Mouse (Mus musculus) hindbrain, embryonic 11.5 days (tissue): Measurements from ENCODE around the gene Lrr1. TPM values are rescaled to one million over a fixed set of nuclear protein-coding genes. Genes with fewer than 3 reads are reported as not detected.
A peak's percentile ranks its signal among the peaks of the same experiment; 100 is the strongest.

Experiments used
- ATAC-seq: fragments of 200-750 bp; cut with Nextera tagmentation; 2 replicates; pipeline ENCODE4 v1.8.0; 2017; ENCODE audit warnings: mild to moderate bottlenecking, moderate TSS enrichment, moderate library complexity; ENCODE audit not compliant: low FRiP score
- DNase-seq: peaks from one replicate; pipeline ENCODE4 v3.0.0-alpha.2; 2015; ENCODE audit warnings: low spot score
- H3K27ac ChIP-seq: fragments of 300-500 bp; sonication (generic); 2 replicates; pipeline ENCODE4 v1.5.1; 2014; ENCODE audit warnings: mild to moderate bottlenecking, low read depth, low read length
- H3K27me3 ChIP-seq: fragments of 300-500 bp; sonication (generic); 2 replicates; pipeline ENCODE4 v1.6.1; 2014; ENCODE audit warnings: mild to moderate bottlenecking, low read length, moderate library complexity, mixed read lengths; ENCODE audit not compliant: control insufficient read depth, insufficient read depth
- H3K36me3 ChIP-seq: fragments of 300-500 bp; sonication (generic); 2 replicates; pipeline ENCODE4 v1.6.1; 2014; ENCODE audit warnings: mild to moderate bottlenecking, low read length, moderate library complexity, mixed read lengths; ENCODE audit not compliant: control insufficient read depth, insufficient read depth
- H3K4me1 ChIP-seq: fragments of 300-500 bp; sonication (generic); replicated peaks from 2 replicates; pipeline ENCODE4 v1.6.1; 2014; ENCODE audit warnings: low read length, mixed read lengths; ENCODE audit not compliant: control insufficient read depth, insufficient read depth
- H3K4me2 ChIP-seq: fragments of 300-500 bp; sonication (generic); replicated peaks from 2 replicates; pipeline ENCODE4 v1.6.1; 2014; ENCODE audit warnings: mild to moderate bottlenecking, low read depth, low read length
- H3K4me3 ChIP-seq: fragments of 300-500 bp; sonication (generic); 2 replicates; pipeline ENCODE4 v1.5.1; 2014; ENCODE audit warnings: low read depth, low read length
- H3K9ac ChIP-seq: fragments of 300-500 bp; sonication (generic); 2 replicates; pipeline ENCODE4 v1.6.1; 2014; ENCODE audit warnings: low read depth, low read length
- H3K9me3 ChIP-seq: fragments of 300-500 bp; sonication (generic); 2 replicates; pipeline ENCODE4 v1.6.1; 2016; ENCODE audit warnings: low read length; ENCODE audit not compliant: control insufficient read depth
- WGBS: fragments of 180-500 bp; shearing (Covaris S2); extraction: QIAGEN DNeasy Blood & Tissue Kit; methylation state at CpG from one replicate; pipeline ENCODE4 v1.1.7; 2014; 5-methylcytosine and 5-hydroxymethylcytosine counted together
- polyA plus RNA-seq: library from polyadenylated mRNA; unstranded; fragments of >200 nt; fragmentation: Nextera tagmentation; extraction: Ambion mirVana; gene quantifications from 2 replicates; pipeline ENCODE4 v1.2.1, GENCODE M21; 2014

The Lrr1 gene
- polyA plus RNA-seq, 1 experiment from 2014 or later = 23.6 TPM

DNA sequence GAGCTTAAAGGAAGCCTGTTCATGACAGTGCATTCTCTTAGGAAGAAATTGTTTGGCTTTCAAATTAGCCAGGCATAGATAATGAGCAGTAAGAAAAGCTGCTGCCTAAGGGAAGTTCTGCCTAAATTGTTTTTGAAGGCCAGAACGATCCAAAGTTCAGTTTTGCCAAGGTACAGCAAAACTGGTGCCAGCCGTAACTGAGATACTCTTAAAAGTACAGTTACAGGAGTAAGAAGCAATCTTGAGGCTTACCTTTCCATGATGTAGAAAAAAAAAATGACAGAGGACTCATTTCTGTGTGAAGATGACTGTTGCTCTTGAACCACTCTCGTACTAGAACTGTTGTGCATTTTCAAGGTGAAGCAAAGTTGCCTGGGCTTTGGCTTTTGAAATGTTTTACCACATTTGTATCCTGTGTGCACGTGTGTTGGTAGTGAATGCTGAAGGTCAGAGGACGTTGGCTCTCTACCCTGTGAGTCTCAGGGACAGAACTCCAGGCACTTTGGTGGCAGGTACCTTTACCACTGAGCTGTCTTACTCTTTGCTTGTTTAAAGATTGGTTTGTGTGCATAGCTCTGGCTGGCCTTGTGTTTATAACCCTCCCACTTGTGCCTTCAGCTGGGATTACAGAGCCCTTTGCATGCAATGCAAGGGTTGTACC lies 18.3 kb downstream of the Lrr1 start:
- ATAC-seq (no peak), DNase-seq (no peak)
- Histone ChIP-seq H3K4me2 (no peak overlapping the region), H3K27me3 (no peaks in the 10 kb centered on the region), H3K9ac (no peak overlapping the region), H3K4me1 (no peaks in the 10 kb centered on the region), H3K4me3 (no peak overlapping the region), H3K9me3 (no peaks in the 10 kb centered on the region), H3K27ac (no peak overlapping the region), H3K36me3 (peaks cover 2% of the 10 kb centered on the region; the same call in 1 of the 2 replicates)
- WGBS = 76% methylated on average over 5 of the region's 5 CpGs

DNA sequence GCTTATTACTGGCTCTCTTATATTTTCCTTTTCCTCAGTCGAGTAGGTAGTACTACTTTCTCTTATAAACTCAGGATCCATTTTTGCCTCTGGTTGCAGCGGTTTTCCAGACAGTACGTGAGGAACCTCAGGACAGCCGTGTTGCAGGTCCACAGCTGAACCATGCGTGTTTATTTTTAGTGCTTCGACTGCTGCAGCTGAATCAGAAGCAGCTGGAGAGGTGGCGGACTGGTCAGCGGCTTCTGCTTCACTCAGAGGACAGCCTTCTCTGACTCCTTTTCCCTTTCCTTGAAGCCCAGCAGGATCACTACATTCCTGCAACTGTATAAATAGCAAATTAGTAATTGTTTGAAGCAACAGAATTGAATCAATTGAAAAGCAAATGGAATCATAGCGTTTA lies 21.5 kb downstream of the Lrr1 start:
- WGBS = 90% methylated on average over 9 of the region's 9 CpGs
- H3K9ac ChIP-seq = no peak overlapping the region
- no peak overlapping the region for H3K4me3 ChIP-seq
- ATAC-seq (no peak), DNase-seq (no peak)
- H3K4me2 ChIP-seq = no peak overlapping the region
- no peaks in the 10 kb centered on the region for H3K9me3 ChIP-seq
- no peak overlapping the region for H3K27ac ChIP-seq
- no peaks in the 10 kb centered on the region for H3K4me1 ChIP-seq
- H3K36me3 ChIP-seq = peaks cover 4% of the 10 kb centered on the region; the same call in 1 of the 2 replicates
- no peaks in the 10 kb centered on the region for H3K27me3 ChIP-seq

DNA sequence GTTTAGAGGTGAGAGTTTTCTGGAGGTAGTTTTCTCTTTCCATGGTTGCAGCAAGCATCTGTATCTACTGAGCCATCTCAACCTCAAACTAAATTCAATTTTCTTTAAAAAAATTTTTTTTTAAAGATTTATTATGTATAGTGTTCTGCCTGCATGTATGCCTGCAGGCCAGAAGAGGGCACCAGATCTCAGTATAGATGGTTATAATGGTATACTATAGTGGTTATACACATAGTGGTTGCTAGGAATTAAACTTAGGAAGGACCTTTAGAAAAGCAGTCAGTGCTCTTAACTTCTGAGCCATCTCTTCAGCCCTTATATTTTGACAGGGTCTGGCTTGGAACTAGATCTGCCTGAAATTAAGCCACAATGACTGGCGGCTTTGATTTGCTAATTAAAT lies 21.9 kb downstream of the Lrr1 start:
- WGBS = 97% methylated on average over 1 of the region's 1 CpGs
- no peak overlapping the region for H3K4me3 ChIP-seq
- DNase-seq = no peak
- H3K27me3 ChIP-seq = no peaks in the 10 kb centered on the region
- H3K4me1 ChIP-seq = no peaks in the 10 kb centered on the region
- no peak overlapping the region for H3K27ac ChIP-seq
- H3K9ac ChIP-seq = no peak overlapping the region
- peaks cover 4% of the 10 kb centered on the region; the same call in 1 of the 2 replicates for H3K36me3 ChIP-seq
- no peaks in the 10 kb centered on the region for H3K9me3 ChIP-seq
- H3K4me2 ChIP-seq = no peak overlapping the region
- no peak for ATAC-seq

DNA sequence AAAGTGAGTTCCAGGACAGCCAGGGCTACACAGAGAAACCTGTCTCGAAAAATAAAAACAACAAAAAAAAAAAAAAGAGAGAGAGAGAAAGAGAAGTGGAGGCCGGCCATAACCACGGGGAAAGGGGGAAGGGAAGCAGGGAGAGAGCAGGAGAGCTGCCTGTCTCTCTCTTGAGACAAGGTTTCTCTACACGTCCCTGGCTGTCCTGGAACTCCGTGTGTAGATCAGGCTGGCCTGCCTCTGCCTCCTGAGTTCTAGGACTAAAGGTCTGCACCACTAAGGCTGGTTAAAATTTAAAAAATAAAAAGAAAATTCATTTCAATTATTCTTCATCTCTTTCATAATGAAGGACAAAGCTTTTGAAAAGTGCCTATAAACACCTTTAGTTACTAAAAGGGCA lies 22.8 kb downstream of the Lrr1 start:
- no peak overlapping the region for H3K27ac ChIP-seq
- no peak overlapping the region for H3K4me2 ChIP-seq
- WGBS = 94% methylated on average over 5 of the region's 5 CpGs
- no peaks in the 10 kb centered on the region for H3K9me3 ChIP-seq
- no peaks in the 10 kb centered on the region for H3K27me3 ChIP-seq
- ATAC-seq = no peak
- DNase-seq = no peak
- H3K36me3 ChIP-seq = peaks cover 4% of the 10 kb centered on the region; the same call in 1 of the 2 replicates
- no peak overlapping the region for H3K4me3 ChIP-seq
- H3K9ac ChIP-seq = no peak overlapping the region
- 0 out of 2 replicates have a peak, but pooled peaks cover 2% of the 10 kb centered on the region for H3K4me1 ChIP-seq

DNA sequence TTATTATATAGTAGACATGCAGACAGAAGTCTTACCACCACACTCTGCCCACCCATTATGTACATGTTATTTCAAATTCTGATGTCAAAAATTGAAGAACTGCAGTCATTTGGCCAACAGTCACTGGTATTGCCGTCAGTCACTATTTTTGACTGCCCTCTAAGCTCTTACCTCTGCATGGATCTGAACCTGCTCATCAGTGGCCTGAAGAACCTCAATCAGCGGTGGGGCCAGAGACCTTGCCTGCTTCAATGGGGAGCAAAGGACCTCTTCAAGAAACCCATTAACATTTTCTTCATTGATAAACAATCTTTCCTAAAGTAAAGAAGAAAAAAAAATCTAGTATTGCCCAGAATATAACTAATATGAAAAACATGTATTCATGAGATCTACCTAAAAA lies 24.0 kb downstream of the Lrr1 start:
- 0 out of 2 replicates have a peak, but pooled peaks cover 2% of the 10 kb centered on the region for H3K4me1 ChIP-seq
- DNase-seq (no peak), ATAC-seq (no peak)
- peaks cover 4% of the 10 kb centered on the region; the same call in 1 of the 2 replicates for H3K36me3 ChIP-seq
- H3K9me3 ChIP-seq = no peaks in the 10 kb centered on the region
- no peak overlapping the region for H3K27ac ChIP-seq
- H3K4me2 ChIP-seq = no peak overlapping the region
- WGBS = 97% methylated on average over 2 of the region's 2 CpGs
- no peak overlapping the region for H3K4me3 ChIP-seq
- no peaks in the 10 kb centered on the region for H3K27me3 ChIP-seq
- no peak overlapping the region for H3K9ac ChIP-seq

DNA sequence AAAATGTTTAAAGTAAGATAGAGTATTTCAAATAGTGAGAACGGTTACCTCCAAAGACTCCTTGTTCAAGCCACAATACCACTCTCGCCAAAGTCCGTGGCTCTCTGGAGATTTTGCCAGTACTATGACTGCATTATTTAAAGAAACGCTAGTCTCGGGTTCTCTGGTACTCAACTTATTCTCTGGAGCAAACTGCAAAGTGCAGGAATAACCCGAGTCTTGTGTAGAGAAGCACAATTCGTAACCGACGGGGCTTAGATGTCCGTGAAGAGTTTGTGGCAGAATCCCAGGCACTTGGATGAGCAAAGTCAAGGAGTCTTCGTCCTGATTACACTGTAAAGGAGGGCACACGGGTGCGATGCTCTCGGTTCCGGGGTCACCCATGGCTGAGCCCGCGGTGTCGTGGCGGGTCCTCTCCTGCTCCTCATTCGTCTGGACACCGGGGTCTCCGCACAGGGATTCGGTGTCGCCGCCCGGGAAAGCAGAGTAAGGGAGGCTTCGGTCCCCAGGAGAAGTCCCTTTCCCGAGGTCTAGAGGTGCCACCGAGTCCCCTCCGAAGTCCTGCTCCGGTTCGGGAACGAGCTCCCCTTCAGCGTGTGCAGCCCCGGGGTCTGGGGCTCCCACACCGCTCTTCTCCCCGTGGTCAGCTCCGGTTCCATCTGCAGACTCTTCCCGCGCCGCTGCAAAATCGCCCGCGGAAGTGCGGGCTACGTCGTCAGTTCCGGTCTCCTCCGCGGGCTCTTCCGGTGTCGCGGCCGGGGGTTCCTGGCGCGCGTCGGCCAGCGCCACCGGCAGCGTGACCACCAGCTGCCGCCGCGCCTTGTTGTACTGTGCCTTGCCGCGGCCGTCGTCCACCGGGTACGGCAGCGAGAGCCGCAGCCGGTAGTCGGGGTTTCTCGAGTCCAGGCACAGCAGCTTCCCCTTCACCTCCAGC lies 28.1 kb downstream of the Lrr1 start, which contains the start of gene Gm49383:
TSS of gene Gm49383 (minus strand) at position 661 of the 934 bp plus-strand sequence.
- peak within 1 kb of the TSS; percentile 89 for H3K27ac ChIP-seq
- H3K36me3 ChIP-seq = peaks cover 2% of the 10 kb centered on the region; the same call in 1 of the 2 replicates
- no peaks in the 10 kb centered on the region for H3K9me3 ChIP-seq
- DNase-seq (peak; percentile 90), ATAC-seq (peak; percentile 85)
- peak within 1 kb of the TSS; percentile 94 for H3K4me3 ChIP-seq
- H3K27me3 ChIP-seq = no peaks in the 10 kb centered on the region
- 0 out of 2 replicates have a peak, but pooled peaks cover 2% of the 10 kb centered on the region for H3K4me1 ChIP-seq
- under 1% methylated on average over 75 of the region's 75 CpGs for WGBS
- H3K4me2 ChIP-seq = peak within 1 kb of the TSS; percentile 98
- H3K9ac ChIP-seq = peak within 1 kb of the TSS; percentile 88

DNA sequence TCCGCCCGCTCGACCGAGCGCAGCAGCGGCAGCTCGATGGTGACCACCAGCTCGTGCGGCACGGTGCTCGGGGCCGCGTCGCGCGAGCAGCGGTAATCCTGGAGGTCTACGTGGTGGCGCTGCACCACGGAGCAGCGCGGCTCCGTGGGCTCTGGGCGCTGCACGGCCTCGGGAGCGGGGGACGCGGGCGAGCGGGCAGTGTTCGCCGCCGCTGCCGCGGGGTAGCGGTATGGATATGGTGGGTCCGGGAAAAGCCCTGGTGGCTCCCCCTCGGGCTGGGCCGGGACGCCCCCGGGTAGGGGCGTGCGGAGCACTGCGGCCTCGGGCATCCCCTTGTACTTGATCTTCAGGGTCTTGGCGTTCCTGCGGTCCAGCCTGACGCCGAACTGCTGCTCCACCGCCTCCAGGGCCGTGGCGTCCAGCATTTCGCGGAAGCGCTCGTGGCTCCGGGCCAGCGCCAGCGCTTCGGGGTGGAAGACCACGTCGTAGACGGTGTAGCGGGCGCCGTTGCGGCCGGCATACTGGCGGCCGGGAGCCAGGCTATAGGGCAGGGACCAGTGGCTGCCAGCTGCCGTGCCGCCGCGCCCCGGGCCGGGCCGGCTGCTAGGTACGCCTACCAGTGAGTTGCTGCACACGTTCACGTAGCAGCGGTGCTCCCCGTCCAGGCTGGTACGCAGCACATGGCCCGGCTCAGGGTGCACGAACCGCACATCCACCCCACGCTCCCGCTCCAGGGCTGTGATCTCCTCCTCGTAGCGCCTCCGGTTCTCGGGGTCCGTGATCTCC lies 29.0 kb downstream of the Lrr1 start:
- WGBS = under 1% methylated on average over 90 of the region's 94 CpGs
- Histone ChIP-seq H3K4me1 (0 out of 2 replicates have a peak, but pooled peaks cover 2% of the 10 kb centered on the region), H3K9me3 (no peaks in the 10 kb centered on the region), H3K4me2 (peak overlapping the region; percentile 98), H3K9ac (peak overlapping the region; percentile 88), H3K27me3 (no peaks in the 10 kb centered on the region), H3K36me3 (no peaks in the 10 kb centered on the region; the same call in 1 of the 2 replicates), H3K4me3 (peak overlapping the region; percentile 94), H3K27ac (peak overlapping the region; percentile 89)
- peak; percentile 67 for DNase-seq
- ATAC-seq = peak; percentile 80

DNA sequence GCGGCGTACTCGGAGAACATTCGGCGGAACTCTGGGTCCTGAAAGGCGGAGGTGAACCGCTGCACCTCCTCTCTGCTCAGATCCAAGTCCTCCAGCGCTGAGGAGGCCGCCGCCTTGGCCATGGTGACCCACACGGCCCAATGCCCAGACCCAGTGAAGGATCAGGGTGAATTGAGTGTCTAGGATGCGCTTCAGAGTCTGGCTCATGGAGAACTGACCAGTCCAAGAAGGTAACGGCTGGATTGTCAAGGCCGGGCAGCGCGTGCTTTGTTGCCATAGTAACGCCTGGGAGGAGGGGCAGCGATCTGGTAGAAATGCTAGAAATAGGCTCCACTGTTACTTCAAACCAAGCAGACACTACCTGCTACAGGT lies 29.5 kb downstream of the Lrr1 start, which contains the start of gene Dnaaf2:
TSS of gene Dnaaf2 (minus strand) at position 266 of the 372 bp plus-strand sequence.
- Histone ChIP-seq H3K9me3 (no peaks in the 10 kb centered on the region), H3K9ac (peak within 1 kb of the TSS; percentile 88), H3K4me2 (peak within 1 kb of the TSS; percentile 98), H3K27me3 (no peaks in the 10 kb centered on the region), H3K27ac (peak within 1 kb of the TSS; percentile 89), H3K4me1 (0 out of 2 replicates have a peak, but pooled peaks cover 2% of the 10 kb centered on the region), H3K36me3 (no peaks in the 10 kb centered on the region; the same call in 1 of the 2 replicates), H3K4me3 (peak within 1 kb of the TSS; percentile 94)
- under 1% methylated on average over 18 of the region's 18 CpGs for WGBS
- ATAC-seq (peak; percentile 60), DNase-seq (peak; percentile 84)
